Mouse (Mus musculus) bone marrow, adult 2 months (tissue): Measurements from ENCODE around the gene Cryl1.

ENCODE experiments used
- CTCF ChIP-seq: fragments of 200-500 bp; IDR thresholded peaks from 2 replicates; pipeline ENCODE4 v1.5.1; 2011; ENCODE audit warnings: low read length, control low read depth; ENCODE audit not compliant: control insufficient read depth, insufficient read depth
- POLR2A ChIP-seq: fragments of 200-500 bp; IDR thresholded peaks from 2 replicates; pipeline ENCODE4 v1.6.1; 2011; ENCODE audit warnings: low read depth, mild to moderate bottlenecking, control low read depth, low read length, borderline replicate concordance; ENCODE audit not compliant: control insufficient read depth

GRCm38 (mm10) chr14:57424212-57424561 is 25.9 kb upstream of the Cryl1 start:
- TF ChIP-seq CTCF (no peak), POLR2A (no peak)
